Mouse (Mus musculus): ENCODE measurements at regions not wholly inside any gene's neighbourhood (a gene's known extent, or its start where the extent isn't known, plus 50 kb on each side); places are given as distances from the start of the nearest gene placed in this dataset.

DNA sequence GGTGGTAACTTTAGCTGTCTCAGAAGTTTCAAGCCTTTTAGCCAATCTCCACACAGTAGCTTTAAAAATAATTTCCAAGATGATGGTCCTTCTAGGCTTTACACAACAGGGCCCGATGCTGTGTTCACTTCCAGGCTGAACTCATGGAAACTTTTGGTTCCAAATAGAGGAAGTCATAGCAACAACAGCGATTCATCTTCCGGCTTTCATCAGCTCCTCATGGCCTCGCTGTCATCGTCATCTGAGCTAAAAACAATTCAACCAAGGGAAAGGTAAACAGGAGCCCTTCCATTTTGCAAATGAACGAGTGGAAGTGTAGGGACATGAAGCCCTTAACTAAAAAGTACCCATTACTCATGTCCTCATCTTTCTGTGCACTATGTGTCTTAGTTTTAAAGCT is 270.8 kb upstream of the Kcnj16 start:
- no peak for DNase-seq
- no peak overlapping the region for H3K4me3 ChIP-seq (replicated peaks; ENCODE audit: insufficient read depth, low read depth, low read length)
- WGBS: 89% methylated on average over 6 of the region's 6 CpGs
- TF ChIP-seq POLR2A (IDR thresholded peaks at IDR 0.05; ENCODE audit: borderline replicate concordance, insufficient read depth, low read length) (no peak), CTCF (IDR thresholded peaks at IDR 0.05; ENCODE audit: borderline replicate concordance, insufficient read depth, low read depth, low read length) (no peak)
- H3K27me3 ChIP-seq (ENCODE audit: control insufficient read depth, insufficient read depth, low read length): no peaks in the 10 kb centered on the region; the same call in 1 of the 2 replicates
- no peaks in the 10 kb centered on the region for H3K4me1 ChIP-seq (ENCODE audit: control insufficient read depth, insufficient read depth, low read length)
- no peak overlapping the region for H3K27ac ChIP-seq (ENCODE audit: insufficient read depth, low read length)

- Histone ChIP-seq H3K4me3 (replicated peaks; ENCODE audit: insufficient read depth, low read depth, low read length) (no peak overlapping the region), H3K4me1 (ENCODE audit: control insufficient read depth, insufficient read depth, low read length) (no peaks in the 10 kb centered on the region), H3K27me3 (ENCODE audit: control insufficient read depth, insufficient read depth, low read length) (no peaks in the 10 kb centered on the region; the same call in 1 of the 2 replicates), H3K27ac (ENCODE audit: insufficient read depth, low read length) (no peak overlapping the region)
- WGBS: 76% methylated on average over 5 of the region's 5 CpGs
- DNase-seq: no peak
- TF ChIP-seq POLR2A (IDR thresholded peaks at IDR 0.05; ENCODE audit: borderline replicate concordance, insufficient read depth, low read length): no peak
- no peak for TF ChIP-seq CTCF (IDR thresholded peaks at IDR 0.05; ENCODE audit: borderline replicate concordance, insufficient read depth, low read depth, low read length)
These were observed 269.5 kb upstream of the Kcnj16 start for GRCm38 (mm10) chr11:110698342-110698741.

DNA sequence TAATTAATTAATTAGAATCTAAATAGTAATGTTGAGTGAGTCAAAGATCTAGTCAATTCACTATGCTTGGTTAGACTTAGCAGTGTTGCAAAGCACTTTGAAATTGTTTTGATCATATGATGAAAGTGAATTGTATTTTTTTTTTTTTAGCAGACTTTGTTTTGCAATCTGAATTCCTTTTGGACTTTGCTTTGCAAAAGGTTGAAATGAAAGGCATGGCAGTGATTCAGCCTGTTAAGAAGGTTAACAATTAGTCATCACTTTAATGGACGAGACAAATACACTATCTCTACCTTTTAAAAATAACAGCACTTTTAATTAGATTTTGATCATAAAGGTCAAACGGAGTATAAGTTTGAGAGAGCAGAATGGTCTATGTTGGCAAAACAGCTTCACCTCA is 266.9 kb upstream of the Kcnj16 start:
- TF ChIP-seq CTCF (IDR thresholded peaks at IDR 0.05; ENCODE audit: borderline replicate concordance, insufficient read depth, low read depth, low read length) (no peak), POLR2A (IDR thresholded peaks at IDR 0.05; ENCODE audit: borderline replicate concordance, insufficient read depth, low read length) (no peak)
- Histone ChIP-seq H3K4me3 (replicated peaks; ENCODE audit: insufficient read depth, low read depth, low read length) (no peak overlapping the region), H3K27me3 (ENCODE audit: control insufficient read depth, insufficient read depth, low read length) (no peaks in the 10 kb centered on the region; the same call in 1 of the 2 replicates), H3K4me1 (ENCODE audit: control insufficient read depth, insufficient read depth, low read length) (no peaks in the 10 kb centered on the region), H3K27ac (ENCODE audit: insufficient read depth, low read length) (no peak overlapping the region)
- DNase-seq: no peak
- 66% methylated on average over 2 of the region's 2 CpGs for WGBS

GRCm38 (mm10) chr11:110702119-110702518 is 265.7 kb upstream of the Kcnj16 start:
- WGBS: 97% methylated on average over 5 of the region's 5 CpGs
- DNase-seq: no peak
- Histone ChIP-seq H3K4me3 (replicated peaks; ENCODE audit: insufficient read depth, low read depth, low read length) (no peak overlapping the region), H3K27me3 (ENCODE audit: control insufficient read depth, insufficient read depth, low read length) (no peaks in the 10 kb centered on the region; the same call in 1 of the 2 replicates), H3K27ac (ENCODE audit: insufficient read depth, low read length) (no peak overlapping the region), H3K4me1 (ENCODE audit: control insufficient read depth, insufficient read depth, low read length) (no peaks in the 10 kb centered on the region)
- no peak for TF ChIP-seq POLR2A (IDR thresholded peaks at IDR 0.05; ENCODE audit: borderline replicate concordance, insufficient read depth, low read length)
- TF ChIP-seq CTCF (IDR thresholded peaks at IDR 0.05; ENCODE audit: borderline replicate concordance, insufficient read depth, low read depth, low read length): no peak

DNA sequence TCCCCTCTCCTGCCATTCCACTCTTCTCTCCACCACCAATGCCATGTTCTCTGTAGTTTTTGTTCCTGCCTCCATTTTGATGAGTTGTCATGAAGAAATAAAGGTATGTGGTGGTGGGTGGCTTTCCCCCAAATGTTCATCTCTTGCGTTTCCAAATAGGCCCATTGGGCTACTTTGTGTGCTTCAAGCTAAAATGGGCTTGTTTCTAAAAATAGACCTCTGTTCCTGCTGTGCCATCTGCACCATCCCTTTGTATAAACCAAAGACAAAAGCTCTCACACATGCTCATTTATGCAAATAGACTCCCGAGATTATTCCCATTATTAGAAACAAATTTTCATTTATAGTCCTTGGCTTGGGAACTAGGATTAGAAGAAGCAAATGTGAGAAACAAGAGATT is 264.3 kb upstream of the Kcnj16 start:
- no peak for DNase-seq
- H3K4me1 ChIP-seq (ENCODE audit: control insufficient read depth, insufficient read depth, low read length): no peaks in the 10 kb centered on the region
- no peak overlapping the region for H3K4me3 ChIP-seq (replicated peaks; ENCODE audit: insufficient read depth, low read depth, low read length)
- H3K27me3 ChIP-seq (ENCODE audit: control insufficient read depth, insufficient read depth, low read length): no peaks in the 10 kb centered on the region
- 16% methylated on average over 2 of the region's 2 CpGs for WGBS
- H3K27ac ChIP-seq (ENCODE audit: insufficient read depth, low read length): no peak overlapping the region
- TF ChIP-seq POLR2A (IDR thresholded peaks at IDR 0.05; ENCODE audit: borderline replicate concordance, insufficient read depth, low read length) (no peak), CTCF (IDR thresholded peaks at IDR 0.05; ENCODE audit: borderline replicate concordance, insufficient read depth, low read depth, low read length) (no peak)

DNA sequence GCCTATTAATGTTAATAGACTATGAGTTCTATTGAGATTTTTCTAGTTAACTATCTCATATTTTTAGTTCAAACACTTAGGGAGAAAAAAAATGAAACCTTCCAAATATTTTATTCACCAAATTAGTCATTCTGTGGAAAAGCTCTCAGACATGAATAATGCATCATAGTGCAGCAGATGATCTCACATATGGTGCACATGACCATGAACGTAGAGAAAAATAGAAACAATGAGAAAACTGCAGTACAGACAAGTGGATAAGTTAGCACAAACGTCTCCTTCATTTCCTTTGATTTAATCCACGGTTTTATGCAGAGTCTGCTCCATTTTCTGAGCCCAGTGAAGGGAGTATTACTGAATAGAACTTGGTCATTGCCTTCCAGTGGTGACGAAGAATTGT is 260.5 kb upstream of the Kcnj16 start:
- WGBS: 64% methylated on average over 4 of the region's 4 CpGs
- Histone ChIP-seq H3K27me3 (ENCODE audit: control insufficient read depth, insufficient read depth, low read length) (no peaks in the 10 kb centered on the region), H3K4me1 (ENCODE audit: control insufficient read depth, insufficient read depth, low read length) (no peaks in the 10 kb centered on the region), H3K4me3 (replicated peaks; ENCODE audit: insufficient read depth, low read depth, low read length) (no peak overlapping the region), H3K27ac (ENCODE audit: insufficient read depth, low read length) (no peak overlapping the region)
- DNase-seq: no peak
- TF ChIP-seq POLR2A (IDR thresholded peaks at IDR 0.05; ENCODE audit: borderline replicate concordance, insufficient read depth, low read length) (no peak), CTCF (IDR thresholded peaks at IDR 0.05; ENCODE audit: borderline replicate concordance, insufficient read depth, low read depth, low read length) (no peak)

GRCm38 (mm10) chr11:110715300-110715699 is 252.5 kb upstream of the Kcnj16 start:
- DNase-seq: no peak
- H3K4me1 ChIP-seq (ENCODE audit: control insufficient read depth, insufficient read depth, low read length): no peaks in the 10 kb centered on the region
- H3K4me3 ChIP-seq (replicated peaks; ENCODE audit: insufficient read depth, low read depth, low read length): no peak overlapping the region
- H3K27me3 ChIP-seq (ENCODE audit: control insufficient read depth, insufficient read depth, low read length): no peaks in the 10 kb centered on the region
- H3K27ac ChIP-seq (ENCODE audit: insufficient read depth, low read length): no peak overlapping the region
- 84% methylated on average over 2 of the region's 2 CpGs for WGBS
- TF ChIP-seq POLR2A (IDR thresholded peaks at IDR 0.05; ENCODE audit: borderline replicate concordance, insufficient read depth, low read length) (no peak), CTCF (IDR thresholded peaks at IDR 0.05; ENCODE audit: borderline replicate concordance, insufficient read depth, low read depth, low read length) (no peak)

DNA sequence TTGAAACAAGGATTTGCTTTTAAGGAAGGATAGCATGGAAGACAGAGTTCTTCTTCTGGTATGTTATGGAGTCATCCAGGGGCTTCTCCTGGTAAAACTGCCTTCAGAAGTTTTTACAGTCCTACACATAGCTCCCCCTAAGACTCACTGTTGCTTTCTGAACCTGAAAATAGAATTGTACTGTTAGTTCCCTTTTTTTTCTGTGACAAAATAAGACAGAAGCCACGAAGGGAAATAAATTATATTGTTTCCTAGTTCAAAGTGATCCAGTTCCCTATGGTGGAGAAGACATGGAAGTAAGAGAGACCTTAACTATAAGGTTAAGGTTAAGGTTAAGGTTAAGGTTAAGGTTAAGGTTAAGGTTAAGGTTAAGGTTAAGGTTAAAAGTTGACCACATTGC is 251.5 kb upstream of the Kcnj16 start:
- Histone ChIP-seq H3K4me3 (replicated peaks; ENCODE audit: insufficient read depth, low read depth, low read length) (no peak overlapping the region), H3K27me3 (ENCODE audit: control insufficient read depth, insufficient read depth, low read length) (no peaks in the 10 kb centered on the region), H3K27ac (ENCODE audit: insufficient read depth, low read length) (no peak overlapping the region), H3K4me1 (ENCODE audit: control insufficient read depth, insufficient read depth, low read length) (no peaks in the 10 kb centered on the region)
- no peak for DNase-seq
- WGBS: 55% methylated on average over 1 of the region's 1 CpGs
- no peak for TF ChIP-seq CTCF (IDR thresholded peaks at IDR 0.05; ENCODE audit: borderline replicate concordance, insufficient read depth, low read depth, low read length)
- TF ChIP-seq POLR2A (IDR thresholded peaks at IDR 0.05; ENCODE audit: borderline replicate concordance, insufficient read depth, low read length): no peak

All from cerebellum, adult 2 months (tissue).